Mouse (Mus musculus) myocyte (in vitro differentiated cells): Measurements from ENCODE around the gene Rasl11a. TPM values are rescaled to one million over a fixed set of nuclear protein-coding genes. Genes with fewer than 3 reads are reported as not detected.
"Not testable (repeated sequence)": the region's sequence is repeated elsewhere in the genome, so short reads cannot be mapped to it uniquely, and the experiment has no call there.

ENCODE experiments used
- H3K27me3 ChIP-seq: one replicate; pipeline ENCODE4 v1.6.1; 2011; ENCODE audit not compliant: control insufficient read depth, insufficient read depth, insufficient read length
- H3K36me3 ChIP-seq: one replicate; pipeline ENCODE4 v1.6.1; 2011; ENCODE audit not compliant: control insufficient read depth, insufficient read depth
- H3K4me2 ChIP-seq: one replicate; pipeline ENCODE4 v1.6.1; 2011; ENCODE audit warnings: low read depth, control low read depth
- H3K4me3 ChIP-seq: one replicate; pipeline ENCODE4 v1.5.1; 2011; ENCODE audit warnings: mild to moderate bottlenecking, control low read depth, moderate library complexity
- H3K79me2 ChIP-seq: one replicate; pipeline ENCODE4 v1.6.1; 2011; ENCODE audit not compliant: control insufficient read depth, insufficient read depth
- H3ac ChIP-seq: one replicate; pipeline ENCODE4 v1.6.1; 2011; ENCODE audit not compliant: control insufficient read depth, insufficient read length
- CEBPB ChIP-seq: IDR thresholded peaks from 2 replicates; pipeline ENCODE4 v1.6.1; 2011; ENCODE audit warnings: mild to moderate bottlenecking, moderate library complexity; ENCODE audit not compliant: poor library complexity, insufficient read depth, severe bottlenecking
- E2F4 ChIP-seq: IDR thresholded peaks from one replicate; pipeline ENCODE4 v1.6.1; 2011; ENCODE audit warnings: mild to moderate bottlenecking, control low read depth, moderate library complexity; ENCODE audit not compliant: insufficient read depth
- MAX ChIP-seq: IDR thresholded peaks from one replicate; pipeline ENCODE4 v1.6.1; 2011; ENCODE audit warnings: low read depth, mild to moderate bottlenecking, control low read depth
- MYOD1 ChIP-seq, 3 experiments: IDR thresholded peaks; one replicate each; pipeline ENCODE4 v1.6.1; 2011; ENCODE audit warnings: control low read depth in 2 of 3, low read depth in 2 of 3, mild to moderate bottlenecking in 2 of 3, moderate library complexity in 1 of 3; ENCODE audit not compliant: insufficient read length in 2 of 3, control insufficient read depth in 1 of 3
- MYOG ChIP-seq, 3 experiments: IDR thresholded peaks; one replicate each; pipeline ENCODE4 v1.6.1; 2011; ENCODE audit warnings: control low read depth in 2 of 3, low read depth in 2 of 3, mild to moderate bottlenecking in 2 of 3; ENCODE audit not compliant: insufficient read length in 2 of 3, control insufficient read depth in 1 of 3, insufficient read depth in 1 of 3
- POLR2A ChIP-seq: IDR thresholded peaks from one replicate; pipeline ENCODE4 v1.6.1; 2011; ENCODE audit warnings: low read depth, mild to moderate bottlenecking, control low read depth, moderate library complexity; ENCODE audit not compliant: insufficient read length
- POLR2AphosphoS2 ChIP-seq: IDR thresholded peaks from one replicate; pipeline ENCODE4 v1.6.1; 2011; ENCODE audit warnings: low read depth, control low read depth; ENCODE audit not compliant: insufficient read length
- REST ChIP-seq: IDR thresholded peaks from one replicate; pipeline ENCODE4 v1.6.1; 2011; ENCODE audit warnings: mild to moderate bottlenecking, control low read depth, moderate library complexity; ENCODE audit not compliant: insufficient read depth, insufficient read length
- SRF ChIP-seq: IDR thresholded peaks from one replicate; pipeline ENCODE4 v1.6.1; 2011; ENCODE audit warnings: low read depth; ENCODE audit not compliant: control insufficient read depth, insufficient read length
- TCF12 ChIP-seq: IDR thresholded peaks from one replicate; pipeline ENCODE4 v1.6.1; 2011; ENCODE audit warnings: mild to moderate bottlenecking, control low read depth; ENCODE audit not compliant: poor library complexity, insufficient read depth, severe bottlenecking
- TCF3 ChIP-seq: IDR thresholded peaks from one replicate; pipeline ENCODE4 v1.6.1; 2011; ENCODE audit warnings: low read depth, control low read depth; ENCODE audit not compliant: insufficient read length
- USF1 ChIP-seq: IDR thresholded peaks from one replicate; pipeline ENCODE4 v1.6.1; 2011; ENCODE audit warnings: low read depth, mild to moderate bottlenecking, control low read depth, moderate library complexity
- polyA plus RNA-seq: library from polyadenylated mRNA; unstranded; fragments of >200 nt; fragmentation: generic; extraction: Trizol; gene quantifications from one replicate; pipeline ENCODE4 v1.2.1, GENCODE M21; 2012; ENCODE audit warnings: missing spikeins

Gene Rasl11a
- polyA plus RNA-seq, 1 experiment = 1.3 TPM

- Histone ChIP-seq H3K27me3 (no peaks in the 10 kb centered on the region), H3K36me3 (no peaks in the 10 kb centered on the region), H3K79me2 (no peaks in the 10 kb centered on the region), H3ac (no peak overlapping the region), H3K4me3 (no peak overlapping the region), H3K4me2 (no peak overlapping the region)
- TF ChIP-seq POLR2AphosphoS2 (no peak), MAX (no peak), USF1 (no peak), MYOD1 (IDR thresholded peaks at IDR 0.05; ENCODE audit: control insufficient read depth in 1 of 3, insufficient read length in 2 of 3, low read depth in 2 of 3) (no peak), MYOG (IDR thresholded peaks at IDR 0.05; ENCODE audit: control insufficient read depth in 1 of 3, insufficient read depth in 1 of 3, insufficient read length in 2 of 3, low read depth in 2 of 3) (no peak), CEBPB (no peak), SRF (no peak), TCF12 (no peak), REST (no peak), E2F4 (no peak), TCF3 (no peak), POLR2A (no peak)
Observed at GRCm38 (mm10) chr5:146893478-146894182, 48.8 kb downstream of the Rasl11a start.

DNA sequence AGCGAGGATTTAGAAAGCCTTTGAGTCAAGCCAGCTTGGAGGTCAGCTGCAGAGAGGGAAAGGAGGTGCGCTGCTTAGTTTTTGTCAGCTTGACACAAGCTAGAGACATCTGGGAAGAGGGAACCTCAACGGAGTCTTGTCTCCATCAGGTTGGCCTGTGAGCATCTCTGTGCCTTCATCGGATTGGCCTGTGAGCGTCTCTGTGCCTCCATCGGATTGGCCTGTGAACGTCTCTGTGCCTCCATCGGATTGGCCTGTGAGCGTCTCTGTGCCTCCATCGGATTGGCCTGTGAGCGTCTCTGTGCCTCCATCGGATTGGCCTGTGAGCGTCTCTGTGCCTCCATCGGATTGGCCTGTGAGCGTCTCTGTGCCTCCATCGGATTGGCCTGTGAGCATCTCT, 50.8 kb downstream of the Rasl11a start:
- not testable (repeated sequence) for H3K4me3 ChIP-seq, H3K27me3 ChIP-seq, H3K36me3 ChIP-seq, H3K4me2 ChIP-seq, H3ac ChIP-seq, H3K79me2 ChIP-seq

DNA sequence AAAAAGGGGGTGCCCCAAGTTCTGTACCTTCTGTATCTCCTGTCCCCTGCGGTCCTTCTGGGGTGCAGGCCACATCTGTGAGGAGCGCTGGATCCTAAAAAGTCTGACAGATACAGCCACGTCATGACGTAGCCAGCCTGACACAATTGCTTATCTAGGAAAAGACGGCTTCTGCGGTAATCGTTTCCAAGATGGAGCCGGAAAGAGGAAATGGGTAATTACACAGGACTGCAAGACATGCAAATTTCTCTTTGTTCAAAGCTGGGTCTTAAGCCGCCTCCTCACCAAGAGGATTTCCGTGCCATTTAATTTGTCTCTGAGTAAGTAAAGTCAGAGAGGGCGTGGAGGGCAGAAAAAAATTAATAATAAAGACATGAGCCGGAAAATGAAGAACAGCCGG, 52.1 kb downstream of the Rasl11a start:
- Histone ChIP-seq H3ac (no peak overlapping the region), H3K36me3 (no peaks in the 10 kb centered on the region), H3K27me3 (no peaks in the 10 kb centered on the region), H3K4me2 (no peak overlapping the region), H3K79me2 (no peaks in the 10 kb centered on the region), H3K4me3 (no peak overlapping the region)
- no peak for TF ChIP-seq CEBPB
- no peak for TF ChIP-seq TCF12
- no peak for TF ChIP-seq E2F4
- TF ChIP-seq MYOG (IDR thresholded peaks at IDR 0.05; ENCODE audit: control insufficient read depth in 1 of 3, insufficient read depth in 1 of 3, insufficient read length in 2 of 3, low read depth in 2 of 3) = no peak
- TF ChIP-seq MAX = no peak
- TF ChIP-seq MYOD1 (IDR thresholded peaks at IDR 0.05; ENCODE audit: control insufficient read depth in 1 of 3, insufficient read length in 2 of 3, low read depth in 2 of 3) = no peak
- TF ChIP-seq SRF = no peak
- TF ChIP-seq USF1 = no peak

Other genes starting within 250 kb of the Rasl11a start
- 11.9 TPM for gene Usp12, start 50.1 kb upstream of the Rasl11a start, polyA plus RNA-seq
- 519 TPM for gene Rpl21, start 12.2 kb upstream of the Rasl11a start, polyA plus RNA-seq
- 49.9 TPM for gene Gtf3a, start 103.6 kb downstream of the Rasl11a start, polyA plus RNA-seq
- 23.7 TPM for gene Mtif3, start 118.7 kb downstream of the Rasl11a start, polyA plus RNA-seq
- gene Lnx2, start 231.5 kb downstream of the Rasl11a start, polyA plus RNA-seq = 2.2 TPM
- gene Polr1d, start 232.0 kb downstream of the Rasl11a start, polyA plus RNA-seq = 92.4 TPM